Mouse (Mus musculus): ENCODE measurements around the gene Zfpl1. TPM values are rescaled to one million over a fixed set of nuclear protein-coding genes. Genes with fewer than 3 reads are reported as not detected.
A peak's percentile ranks its signal among the peaks of the same experiment; 100 is the strongest.

The Zfpl1 gene
- polyA plus RNA-seq, 1 experiment from 2014 or later: 61.5 TPM

DNA sequence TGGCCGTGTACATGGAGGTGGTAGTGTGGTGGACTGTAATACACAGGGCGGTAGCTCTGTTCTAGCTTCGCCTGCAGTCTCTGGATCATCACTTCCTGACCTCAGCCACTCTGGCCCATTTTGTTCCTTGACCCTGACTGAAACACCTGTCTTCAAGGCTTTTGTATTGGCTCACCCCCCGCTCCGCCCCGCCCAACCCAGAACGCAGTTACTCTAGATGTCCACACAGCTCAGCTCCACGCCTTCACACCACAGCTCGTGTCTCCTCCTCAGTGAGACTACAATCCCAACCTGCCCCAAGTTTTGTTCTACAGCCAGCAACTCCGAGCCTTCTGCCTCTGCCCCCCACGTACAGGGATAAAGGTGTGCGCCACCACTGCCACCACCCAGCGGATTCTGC, 4.1 kb upstream of the Zfpl1 start:
- 91% methylated on average over 13 of the region's 13 CpGs for WGBS
- H3K4me1 ChIP-seq: peaks cover 10% of the 10 kb centered on the region
- peaks cover 17% of the 10 kb centered on the region; the same call in 1 of the 2 replicates for H3K36me3 ChIP-seq
- ATAC-seq (ENCODE audit: insufficient read depth, low FRiP score, low read depth): no peak
- no peak overlapping the region for H3K4me2 ChIP-seq
- no peaks in the 10 kb centered on the region for H3K9me3 ChIP-seq
- H3K9ac ChIP-seq: no peak overlapping the region
- no peak overlapping the region for H3K27ac ChIP-seq
- no peaks in the 10 kb centered on the region for H3K27me3 ChIP-seq (replicated peaks)
- H3K4me3 ChIP-seq (replicated peaks): no peak overlapping the region

DNA sequence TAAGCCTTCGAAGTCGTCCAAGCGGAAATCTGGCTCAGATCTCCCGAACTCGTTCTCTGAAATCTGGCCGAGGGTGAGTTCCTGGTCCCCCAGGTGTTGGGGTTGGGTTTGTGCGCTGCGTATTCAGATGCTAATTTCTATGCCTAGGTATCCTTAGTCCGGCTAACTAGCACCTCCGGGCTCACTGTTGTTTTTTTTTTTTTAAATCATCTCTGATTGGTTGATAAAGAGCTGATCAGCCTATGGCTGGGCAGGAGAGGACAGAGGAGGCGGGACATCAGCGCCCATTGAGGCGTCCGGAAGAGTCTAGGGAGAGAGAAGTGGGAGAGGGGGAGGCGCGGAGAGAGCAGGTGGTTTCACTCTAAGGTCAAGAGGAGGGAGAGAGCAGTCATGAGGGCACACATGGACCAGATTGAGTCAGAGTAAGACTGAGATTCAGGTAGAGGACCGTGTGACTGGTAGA, 692 bp upstream of the Zfpl1 start:
- peak overlapping the region; percentile 72 for H3K4me3 ChIP-seq (replicated peaks)
- peak overlapping the region; percentile 77 for H3K27ac ChIP-seq
- peaks cover 16% of the 10 kb centered on the region for H3K4me1 ChIP-seq
- 0% methylated on average over 17 of the region's 17 CpGs for WGBS
- H3K9me3 ChIP-seq: no peaks in the 10 kb centered on the region
- H3K4me2 ChIP-seq: peak overlapping the region; percentile 78
- peaks cover 17% of the 10 kb centered on the region for H3K36me3 ChIP-seq
- peak overlapping the region; percentile 40; the same call in 1 of the 2 replicates for H3K9ac ChIP-seq
- peak; percentile 69 for ATAC-seq (ENCODE audit: insufficient read depth, low FRiP score, low read depth)
- H3K27me3 ChIP-seq (replicated peaks): no peaks in the 10 kb centered on the region

DNA sequence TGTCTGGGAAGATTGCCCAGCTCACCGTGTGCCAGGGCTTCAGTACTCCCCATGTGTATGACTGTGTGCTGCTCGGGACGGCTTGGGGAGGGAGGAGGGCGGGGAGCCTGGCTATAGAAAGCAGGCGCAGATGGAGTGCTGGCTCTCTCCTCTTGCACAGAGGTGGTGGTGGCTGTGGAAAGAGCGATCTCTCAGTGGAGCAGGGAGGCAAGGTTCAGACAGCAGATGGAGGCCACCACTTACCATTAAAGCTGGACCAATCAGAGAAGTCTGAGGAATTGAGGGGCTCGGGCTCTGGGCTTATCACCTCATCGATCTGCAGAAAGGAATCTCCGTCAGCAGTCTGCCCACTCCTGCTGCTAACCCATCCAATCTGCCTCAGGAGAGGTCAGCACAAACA, 2.6 kb downstream of the Zfpl1 start, which contains the start of gene Gm28374:
Gene Gm28374 (minus strand): TSS at position 101 of the 400 bp plus-strand sequence.
- Histone ChIP-seq H3K36me3 (peaks cover 17% of the 10 kb centered on the region), H3K4me3 (replicated peaks) (no peak within 1 kb of the TSS)

DNA sequence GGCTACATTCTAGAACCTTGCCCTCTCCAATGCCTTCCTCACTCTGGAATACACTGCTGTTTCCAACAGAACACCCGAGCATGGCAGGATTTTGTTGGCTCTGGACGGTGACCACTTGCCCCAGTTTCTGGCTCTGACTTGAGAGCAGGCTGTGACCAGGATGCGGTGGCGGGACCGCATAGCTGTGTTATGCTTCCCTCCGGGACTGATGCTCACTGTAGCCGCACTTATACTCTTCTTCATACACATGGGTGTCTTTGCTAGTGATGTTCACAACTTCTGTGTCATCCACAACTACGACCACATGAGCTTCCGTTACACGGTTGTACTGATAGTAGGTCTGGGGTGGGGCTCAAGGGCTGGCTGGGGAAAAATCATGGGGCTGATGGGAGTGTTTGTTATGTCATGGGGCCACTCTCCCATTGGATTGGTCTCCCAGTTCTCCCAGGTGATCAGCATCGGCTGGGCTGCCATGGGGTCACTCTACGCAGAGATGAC, 4.7 kb downstream of the Zfpl1 start, which contains the start of gene Tmem262:
Gene Tmem262 (plus strand): TSS at position 51 of the 498 bp plus-strand sequence.
- Histone ChIP-seq H3K9ac (no peak within 1 kb of the TSS), H3K4me3 (replicated peaks) (no peak within 1 kb of the TSS), H3K27me3 (replicated peaks) (no peaks in the 10 kb centered on the region), H3K4me2 (no peak within 1 kb of the TSS), H3K9me3 (no peaks in the 10 kb centered on the region), H3K36me3 (peaks cover 22% of the 10 kb centered on the region), H3K4me1 (peaks cover 22% of the 10 kb centered on the region), H3K27ac (no peak within 1 kb of the TSS)
- ATAC-seq (ENCODE audit: insufficient read depth, low FRiP score, low read depth): no peak
- WGBS: 91% methylated on average over 12 of the region's 12 CpGs

More for the DNA sequence above, 2.6 kb downstream of the Zfpl1 start, which contains the start of gene Gm28374:
- ATAC-seq (ENCODE audit: insufficient read depth, low FRiP score, low read depth): no peak
- Histone ChIP-seq H3K9me3 (no peaks in the 10 kb centered on the region), H3K27ac (no peak within 1 kb of the TSS), H3K4me2 (no peak within 1 kb of the TSS), H3K27me3 (replicated peaks) (no peaks in the 10 kb centered on the region), H3K9ac (no peak within 1 kb of the TSS), H3K4me1 (peaks cover 16% of the 10 kb centered on the region)
- 86% methylated on average over 9 of the region's 9 CpGs for WGBS

DNA sequence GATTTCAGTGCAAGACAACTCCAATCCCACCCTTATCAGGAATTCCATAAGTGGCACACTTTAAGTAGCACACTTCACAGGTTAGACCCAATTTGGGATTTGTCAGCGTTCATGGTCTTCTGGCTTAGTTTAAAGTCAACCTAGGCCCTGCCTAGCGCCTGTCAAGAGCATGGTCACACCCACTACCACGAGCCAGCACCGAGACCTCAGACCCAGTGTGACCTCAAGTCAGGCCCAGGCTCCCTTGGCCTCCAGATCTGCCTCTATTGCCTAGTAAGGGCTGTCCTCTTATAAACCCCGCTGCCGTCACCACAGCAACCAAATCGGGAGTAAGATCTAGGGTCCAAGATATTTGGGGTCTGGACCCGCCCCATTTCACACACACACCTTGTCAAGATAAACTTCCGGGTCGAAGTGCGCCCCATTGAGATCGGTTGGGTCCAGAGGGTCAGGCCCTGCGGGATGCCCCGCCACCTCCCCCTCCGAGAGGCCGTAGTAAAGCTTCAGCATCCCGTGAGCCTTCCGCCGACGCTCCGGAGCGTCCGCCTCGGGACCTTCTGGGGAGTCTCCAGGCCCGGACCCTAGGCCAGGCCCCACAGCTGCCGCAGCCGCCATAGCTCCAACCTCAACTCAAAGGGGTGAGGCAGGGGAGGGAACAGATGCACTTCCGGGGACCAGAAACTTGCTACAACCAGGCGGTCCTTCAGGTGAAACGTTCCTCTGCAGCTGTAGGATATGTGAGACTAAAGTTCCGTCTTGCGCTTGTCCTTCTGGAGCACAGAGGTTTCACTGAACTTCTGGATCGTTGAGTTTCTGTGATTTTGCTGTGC, 8.0 kb downstream of the Zfpl1 start, which contains the start of gene Vps51:
Gene Vps51 (minus strand): TSS at position 668 of the 830 bp plus-strand sequence.
- H3K4me2 ChIP-seq: peak within 1 kb of the TSS; percentile 80
- under 1% methylated on average over 33 of the region's 33 CpGs for WGBS

DNA sequence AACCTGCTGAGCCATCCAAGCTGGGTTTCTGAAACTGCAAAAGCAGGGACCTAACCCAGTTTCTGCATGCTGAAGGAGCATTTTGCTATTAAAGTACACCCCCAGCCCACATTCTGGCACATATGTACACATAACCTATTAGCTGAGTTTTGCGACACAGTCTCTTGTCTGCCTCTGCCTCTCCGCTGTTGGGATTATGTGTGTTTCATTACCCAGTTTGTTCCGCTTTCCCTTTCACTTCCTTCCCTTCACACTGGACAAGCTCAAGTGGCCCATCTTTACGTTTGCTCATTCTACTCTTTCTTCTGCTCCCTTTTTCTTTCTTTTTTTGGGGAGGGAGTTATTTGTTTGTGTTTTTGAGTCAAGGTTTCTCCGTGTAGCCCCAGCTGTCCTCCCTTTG, 10.9 kb downstream of the Zfpl1 start:
- H3K4me2 ChIP-seq: no peak overlapping the region
- 83% methylated on average over 5 of the region's 5 CpGs for WGBS
- H3K4me1 ChIP-seq: peaks cover 16% of the 10 kb centered on the region; the same call in 1 of the 2 replicates
- H3K9me3 ChIP-seq: no peaks in the 10 kb centered on the region
- no peak for ATAC-seq (ENCODE audit: insufficient read depth, low FRiP score, low read depth)
- H3K9ac ChIP-seq: no peak overlapping the region
- no peak overlapping the region for H3K4me3 ChIP-seq (replicated peaks)
- peaks cover 26% of the 10 kb centered on the region for H3K36me3 ChIP-seq
- no peak overlapping the region for H3K27ac ChIP-seq
- H3K27me3 ChIP-seq (replicated peaks): no peaks in the 10 kb centered on the region

More for the DNA sequence above, 8.0 kb downstream of the Zfpl1 start, which contains the start of gene Vps51:
- Histone ChIP-seq H3K36me3 (peaks cover 14% of the 10 kb centered on the region), H3K27ac (peak within 1 kb of the TSS; percentile 89), H3K4me3 (replicated peaks) (peak within 1 kb of the TSS; percentile 92), H3K9me3 (no peaks in the 10 kb centered on the region), H3K4me1 (peaks cover 16% of the 10 kb centered on the region; the same call in 1 of the 2 replicates), H3K27me3 (replicated peaks) (no peaks in the 10 kb centered on the region), H3K9ac (peak within 1 kb of the TSS; percentile 67; the same call in 1 of the 2 replicates)
- ATAC-seq (ENCODE audit: insufficient read depth, low FRiP score, low read depth): peak; percentile 85

DNA sequence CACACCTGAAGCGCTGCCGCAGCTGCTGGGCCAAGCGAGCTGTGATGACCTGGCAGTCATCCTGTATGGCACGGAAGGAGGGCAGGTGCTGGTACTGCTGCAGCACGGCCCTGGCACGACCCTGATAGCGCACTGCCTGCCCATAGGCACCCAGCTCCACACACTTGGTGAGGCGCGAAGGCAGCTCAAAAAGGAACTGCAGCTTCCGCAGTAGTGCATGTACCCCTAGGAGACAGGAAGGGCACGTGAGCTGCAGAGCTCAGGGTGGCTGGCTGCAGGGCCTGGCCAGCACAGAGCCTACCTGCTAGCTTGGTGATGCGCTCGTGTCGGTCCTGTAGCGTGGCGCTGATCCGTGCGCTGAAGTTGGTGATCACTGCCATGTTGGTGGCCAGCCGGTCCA, 13.5 kb downstream of the Zfpl1 start:
- no peak overlapping the region for H3K4me3 ChIP-seq (replicated peaks)
- peaks cover 28% of the 10 kb centered on the region for H3K36me3 ChIP-seq
- H3K4me1 ChIP-seq: peaks cover 32% of the 10 kb centered on the region
- 90% methylated on average over 19 of the region's 19 CpGs for WGBS
- no peak overlapping the region for H3K27ac ChIP-seq
- no peaks in the 10 kb centered on the region for H3K9me3 ChIP-seq
- H3K4me2 ChIP-seq: no peak overlapping the region
- no peaks in the 10 kb centered on the region for H3K27me3 ChIP-seq (replicated peaks)
- no peak for ATAC-seq (ENCODE audit: insufficient read depth, low FRiP score, low read depth)
- no peak overlapping the region for H3K9ac ChIP-seq

DNA sequence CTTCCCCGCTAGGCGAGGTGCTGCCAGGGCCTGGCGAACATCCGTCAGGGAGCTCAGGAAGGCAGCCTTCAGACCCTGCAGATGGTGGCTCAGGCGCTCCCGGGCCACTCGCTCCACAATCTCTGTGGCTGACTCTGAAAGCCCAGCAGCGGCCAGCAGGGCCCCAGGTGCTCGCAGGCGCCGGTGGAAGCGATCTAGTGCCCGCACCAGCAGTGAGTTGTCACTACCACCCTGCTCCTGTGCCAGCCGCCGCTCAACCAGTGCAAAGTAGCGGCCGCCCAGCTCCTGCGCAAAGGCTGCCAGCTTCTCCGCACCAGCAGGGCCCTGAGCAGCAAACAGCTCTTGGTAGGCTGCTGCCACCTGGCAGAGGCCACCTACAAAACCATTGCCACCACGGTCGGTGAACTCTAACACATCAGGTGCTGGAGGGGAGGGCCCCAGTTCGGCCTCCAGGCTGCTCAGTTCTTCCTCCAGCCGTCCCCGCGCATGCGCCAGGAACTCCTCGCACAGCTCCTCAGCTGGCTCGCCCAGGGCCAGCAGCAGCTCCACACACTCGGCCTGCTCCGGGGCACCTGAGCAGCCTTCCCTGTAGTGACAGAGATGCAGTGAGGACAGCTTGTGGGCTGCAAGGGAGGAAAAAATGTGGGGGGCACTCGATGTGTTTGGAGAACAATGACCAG, 14.0 kb downstream of the Zfpl1 start:
- H3K27me3 ChIP-seq (replicated peaks): no peaks in the 10 kb centered on the region
- WGBS: 89% methylated on average over 31 of the region's 31 CpGs
- no peaks in the 10 kb centered on the region for H3K9me3 ChIP-seq
- H3K4me3 ChIP-seq (replicated peaks): no peak overlapping the region
- H3K9ac ChIP-seq: no peak overlapping the region
- peaks cover 28% of the 10 kb centered on the region for H3K36me3 ChIP-seq
- no peak for ATAC-seq (ENCODE audit: insufficient read depth, low FRiP score, low read depth)
- H3K4me1 ChIP-seq: peaks cover 28% of the 10 kb centered on the region
- H3K4me2 ChIP-seq: no peak overlapping the region
- H3K27ac ChIP-seq: no peak overlapping the region

DNA sequence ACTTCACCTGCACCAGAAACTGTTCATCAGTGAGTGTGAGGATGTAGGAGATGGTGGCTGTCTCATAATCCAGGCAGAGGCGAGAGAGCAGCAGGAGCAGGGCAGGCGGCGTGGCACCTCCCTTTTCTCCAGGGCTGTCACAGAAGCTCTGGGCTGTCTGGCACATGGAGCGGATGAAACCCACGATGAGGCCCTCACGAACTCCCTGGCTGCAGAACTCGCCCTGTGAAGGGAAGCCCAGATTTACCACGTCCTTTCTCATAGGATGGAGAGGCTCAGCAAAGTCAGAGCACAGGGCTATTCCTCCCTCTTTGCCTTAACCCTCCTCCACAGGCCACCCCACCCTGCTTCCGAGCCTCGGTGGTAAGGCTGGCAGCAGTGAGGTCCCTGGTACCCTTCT, 14.9 kb downstream of the Zfpl1 start:
- WGBS: 90% methylated on average over 10 of the region's 10 CpGs
- H3K4me1 ChIP-seq: peaks cover 22% of the 10 kb centered on the region
- ATAC-seq (ENCODE audit: insufficient read depth, low FRiP score, low read depth): no peak
- peaks cover 22% of the 10 kb centered on the region for H3K36me3 ChIP-seq
- no peaks in the 10 kb centered on the region for H3K27me3 ChIP-seq (replicated peaks)
- no peaks in the 10 kb centered on the region for H3K9me3 ChIP-seq
- no peak overlapping the region for H3K4me2 ChIP-seq
- H3K9ac ChIP-seq: no peak overlapping the region
- H3K27ac ChIP-seq: no peak overlapping the region
- no peak overlapping the region for H3K4me3 ChIP-seq (replicated peaks)

DNA sequence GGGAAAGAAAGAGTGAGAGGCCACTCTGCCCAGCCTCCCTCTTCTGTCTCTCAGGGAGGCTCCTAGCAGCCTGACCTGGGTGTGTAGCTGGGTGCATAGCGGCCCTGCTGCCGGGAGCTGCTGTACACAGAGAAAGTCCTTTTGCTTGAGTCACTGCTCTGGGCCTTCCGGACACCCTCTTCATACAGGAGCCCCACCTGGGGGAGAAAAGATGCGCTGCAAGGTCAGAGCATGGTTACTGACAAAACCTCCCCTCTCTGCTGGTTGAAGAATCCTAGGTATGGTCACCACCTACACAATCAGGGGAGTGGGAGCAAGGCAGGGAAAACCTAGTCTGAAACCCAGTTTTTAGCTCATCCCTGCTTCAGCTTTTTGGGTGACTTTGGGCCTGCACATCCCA, 15.8 kb downstream of the Zfpl1 start:
- Histone ChIP-seq H3K36me3 (peaks cover 22% of the 10 kb centered on the region), H3K4me3 (replicated peaks) (no peak overlapping the region), H3K9me3 (no peaks in the 10 kb centered on the region), H3K27ac (no peak overlapping the region), H3K4me1 (peaks cover 20% of the 10 kb centered on the region), H3K4me2 (no peak overlapping the region), H3K9ac (no peak overlapping the region), H3K27me3 (replicated peaks) (no peaks in the 10 kb centered on the region)
- ATAC-seq (ENCODE audit: insufficient read depth, low FRiP score, low read depth): no peak
- WGBS: 67% methylated on average over 4 of the region's 4 CpGs

DNA sequence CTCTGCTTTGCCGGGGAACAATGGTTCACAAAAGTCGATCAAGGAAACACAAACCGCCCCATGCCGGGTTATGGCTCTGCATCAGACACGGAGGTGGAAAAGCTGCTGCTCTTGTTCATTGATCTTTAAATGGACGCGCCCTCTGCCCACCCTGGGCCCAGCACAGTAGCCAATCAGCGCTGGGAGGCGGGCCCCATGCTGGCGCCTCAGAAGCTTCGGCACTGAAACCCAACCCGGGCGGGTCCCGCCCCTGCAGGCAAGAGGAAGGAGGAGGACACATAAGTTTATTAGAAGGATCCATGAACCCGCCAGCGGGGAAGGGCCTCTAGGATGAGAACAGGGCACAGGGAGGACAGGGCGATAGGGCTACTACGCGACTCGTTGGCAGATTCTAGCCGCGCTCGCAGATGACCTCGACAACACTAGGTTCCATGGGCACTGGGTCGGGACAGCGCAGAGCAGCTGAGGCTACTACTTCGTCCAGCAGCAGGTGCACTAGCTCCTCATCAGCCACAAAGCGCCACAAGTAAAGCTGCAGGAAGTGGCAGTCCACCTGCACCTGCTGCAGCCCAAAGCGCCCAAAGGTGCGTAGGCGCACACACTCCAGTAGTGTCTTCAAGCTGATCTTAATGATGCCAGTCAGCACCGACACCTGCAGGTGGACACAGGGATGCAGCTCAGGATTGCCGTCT, 16.9 kb downstream of the Zfpl1 start, which contains the start of gene Tm7sf2:
Gene Tm7sf2 (minus strand): TSS at position 650 of the 692 bp plus-strand sequence.
- peak within 1 kb of the TSS; percentile 99 for H3K4me2 ChIP-seq
- H3K36me3 ChIP-seq: peaks cover 22% of the 10 kb centered on the region
- H3K9ac ChIP-seq: peak within 1 kb of the TSS; percentile 46; the same call in 1 of the 2 replicates
- H3K9me3 ChIP-seq: no peaks in the 10 kb centered on the region
- no peaks in the 10 kb centered on the region for H3K27me3 ChIP-seq (replicated peaks)
- H3K4me3 ChIP-seq (replicated peaks): peak within 1 kb of the TSS; percentile 50
- H3K4me1 ChIP-seq: peaks cover 24% of the 10 kb centered on the region
- 8% methylated on average over 33 of the region's 33 CpGs for WGBS
- peak within 1 kb of the TSS; percentile 85 for H3K27ac ChIP-seq
- ATAC-seq (ENCODE audit: insufficient read depth, low FRiP score, low read depth): peak; percentile 94
